Mouse (Mus musculus) MEL (cell line): ENCODE measurements around the gene Cntfr. TPM values are rescaled to one million over a fixed set of nuclear protein-coding genes. Genes with fewer than 3 reads are reported as not detected.

Experiments
- DNase-seq: peaks from one replicate; pipeline ENCODE4 v3.0.0; 2011; ENCODE audit warnings: low read depth, low spot score
- H3K27ac ChIP-seq: 2 replicates; pipeline ENCODE4 v1.5.1; 2012; ENCODE audit warnings: low read depth, mild to moderate bottlenecking, control low read depth, low read length, moderate library complexity; ENCODE audit not compliant: control insufficient read depth
- H3K27me3 ChIP-seq, 2 experiments: fragments of 150-350 bp in 1 of 2; sonication (generic) in 1 of 2; 2 replicates each; pipeline ENCODE4 v1.6.1; 2012; ENCODE audit warnings: low read length in 2 of 2, mild to moderate bottlenecking in 2 of 2, improper control_type of control experiment in 1 of 2, moderate library complexity in 1 of 2; ENCODE audit not compliant: insufficient read depth in 2 of 2, control insufficient read depth in 1 of 2
- H3K36me3 ChIP-seq, 2 experiments: 2 replicates each; pipeline ENCODE4 v1.6.1; 2012 to 2014; ENCODE audit warnings: low read length in 2 of 2, improper control_type of control experiment in 1 of 2, inconsistent platforms in 1 of 2, mild to moderate bottlenecking in 1 of 2; ENCODE audit not compliant: insufficient read depth in 2 of 2, control insufficient read depth in 1 of 2
- H3K4me1 ChIP-seq, 2 experiments: fragments of 150-350 bp in 1 of 2; sonication (generic) in 1 of 2; 2 replicates each; pipeline ENCODE4 v1.6.1; 2012; ENCODE audit warnings: low read length in 2 of 2, improper control_type of control experiment in 1 of 2, mild to moderate bottlenecking in 1 of 2; ENCODE audit not compliant: insufficient read depth in 2 of 2, control insufficient read depth in 1 of 2
- H3K4me3 ChIP-seq, 2 experiments: fragments of 150-350 bp in 1 of 2; sonication (generic) in 1 of 2; 2 replicates each; pipeline ENCODE4 v1.5.1; 2012; ENCODE audit warnings: low read depth in 2 of 2, low read length in 2 of 2, mild to moderate bottlenecking in 2 of 2, moderate library complexity in 2 of 2, control low read depth in 1 of 2, improper control_type of control experiment in 1 of 2; ENCODE audit not compliant: control insufficient read depth in 1 of 2, insufficient read depth in 1 of 2
- H3K79me2 ChIP-seq: 2 replicates; pipeline ENCODE4 v1.6.1; 2012; ENCODE audit warnings: mild to moderate bottlenecking, low read length, moderate library complexity; ENCODE audit not compliant: control insufficient read depth, poor library complexity, insufficient read depth
- H3K9ac ChIP-seq: 2 replicates; pipeline ENCODE4 v1.6.1; 2012; ENCODE audit warnings: low read depth, mild to moderate bottlenecking, control low read depth, low read length, moderate library complexity; ENCODE audit not compliant: control insufficient read depth, poor library complexity, severe bottlenecking
- H3K9me3 ChIP-seq: fragments of 150-350 bp; sonication (generic); replicated peaks from 2 replicates; pipeline ENCODE4 v1.6.1; 2012; ENCODE audit warnings: mild to moderate bottlenecking, low read length, improper control_type of control experiment, moderate library complexity; ENCODE audit not compliant: insufficient read depth
- BHLHE40 ChIP-seq: IDR thresholded peaks from 2 replicates; pipeline ENCODE4 v1.6.1; 2012; ENCODE audit warnings: low read depth, mild to moderate bottlenecking, inconsistent platforms, low read length, improper control_type of control experiment, borderline replicate concordance
- CHD1 ChIP-seq: IDR thresholded peaks from 2 replicates; pipeline ENCODE4 v1.6.1; 2012; ENCODE audit warnings: low read depth, mild to moderate bottlenecking, inconsistent platforms, low read length, improper control_type of control experiment
- E2F4 ChIP-seq: IDR thresholded peaks from 2 replicates; pipeline ENCODE4 v1.6.1; 2011; ENCODE audit warnings: low read depth, low read length, improper control_type of control experiment, borderline replicate concordance
- ETS1 ChIP-seq: IDR thresholded peaks from 2 replicates; pipeline ENCODE4 v1.6.1; 2012; ENCODE audit warnings: low read depth, mild to moderate bottlenecking, inconsistent platforms, low read length, improper control_type of control experiment, moderate library complexity
- GATA1 ChIP-seq: IDR thresholded peaks from 2 replicates; pipeline ENCODE4 v1.6.1; 2011; ENCODE audit warnings: low read depth, low read length, improper control_type of control experiment
- HCFC1 ChIP-seq: IDR thresholded peaks from 2 replicates; pipeline ENCODE4 v1.6.1; 2012; ENCODE audit warnings: low read depth, mild to moderate bottlenecking, inconsistent platforms, low read length, improper control_type of control experiment, moderate library complexity
- MAFK ChIP-seq: IDR thresholded peaks from 2 replicates; pipeline ENCODE4 v1.6.1; 2011; ENCODE audit warnings: low read depth, mild to moderate bottlenecking, low read length, improper control_type of control experiment, borderline replicate concordance
- MAX ChIP-seq: IDR thresholded peaks from 2 replicates; pipeline ENCODE4 v1.6.1; 2011; ENCODE audit warnings: low read length, improper control_type of control experiment
- MEF2A ChIP-seq: IDR thresholded peaks from 2 replicates; pipeline ENCODE4 v1.6.1; 2014; ENCODE audit warnings: low read depth, mild to moderate bottlenecking, inconsistent platforms, low read length, improper control_type of control experiment; ENCODE audit not compliant: poor library complexity, insufficient replicate concordance, severe bottlenecking; ENCODE audit errors: extremely low read depth
- MXI1 ChIP-seq: IDR thresholded peaks from 2 replicates; pipeline ENCODE4 v1.6.1; 2011; ENCODE audit warnings: mild to moderate bottlenecking, low read depth, low read length, improper control_type of control experiment
- MYB ChIP-seq: IDR thresholded peaks from 2 replicates; pipeline ENCODE4 v1.6.1; 2011; ENCODE audit warnings: mild to moderate bottlenecking, low read depth, low read length, improper control_type of control experiment
- POLR2A ChIP-seq, 2 experiments: IDR thresholded peaks; 2 replicates each; pipeline ENCODE4 v1.6.1; 2011 to 2012; ENCODE audit warnings: low read length in 2 of 2, mild to moderate bottlenecking in 2 of 2, control low read depth in 1 of 2, improper control_type of control experiment in 1 of 2, low read depth in 1 of 2, moderate library complexity in 1 of 2; ENCODE audit not compliant: control insufficient read depth in 1 of 2, insufficient read depth in 1 of 2, poor library complexity in 1 of 2
- POLR2AphosphoS2 ChIP-seq: IDR thresholded peaks from 2 replicates; pipeline ENCODE4 v1.6.1; 2011; ENCODE audit warnings: low read length, improper control_type of control experiment
- POLR2AphosphoS5 ChIP-seq: IDR thresholded peaks from 2 replicates; pipeline ENCODE4 v1.6.1; 2012; ENCODE audit warnings: low read depth, borderline replicate concordance, mild to moderate bottlenecking, inconsistent platforms, low read length, moderate library complexity, mixed read lengths
- RCOR1 ChIP-seq: IDR thresholded peaks from 2 replicates; pipeline ENCODE4 v1.6.1; 2012; ENCODE audit warnings: low read depth, mild to moderate bottlenecking, inconsistent platforms, low read length, improper control_type of control experiment
- SIN3A ChIP-seq: IDR thresholded peaks from 2 replicates; pipeline ENCODE4 v1.6.1; 2012; ENCODE audit warnings: low read length, improper control_type of control experiment, inconsistent platforms
- SMC3 ChIP-seq: IDR thresholded peaks from 2 replicates; pipeline ENCODE4 v1.6.1; 2011; ENCODE audit warnings: low read depth, low read length, improper control_type of control experiment
- TBP ChIP-seq: IDR thresholded peaks from 2 replicates; pipeline ENCODE4 v1.8.0; 2011; ENCODE audit warnings: low read depth, low read length, improper control_type of control experiment
- TCF12 ChIP-seq: IDR thresholded peaks from 2 replicates; pipeline ENCODE4 v1.6.1; 2014; ENCODE audit warnings: low read depth, mild to moderate bottlenecking, inconsistent platforms, low read length, improper control_type of control experiment, moderate library complexity
- UBTF ChIP-seq: IDR thresholded peaks from 2 replicates; pipeline ENCODE4 v1.6.1; 2012; ENCODE audit warnings: low read depth, mild to moderate bottlenecking, inconsistent platforms, low read length, improper control_type of control experiment, moderate library complexity, borderline replicate concordance; ENCODE audit not compliant: insufficient read depth
- USF1 ChIP-seq: IDR thresholded peaks from 2 replicates; pipeline ENCODE4 v1.6.1; 2014; ENCODE audit warnings: low read depth, mild to moderate bottlenecking, inconsistent platforms, low read length, improper control_type of control experiment, moderate library complexity
- USF2 ChIP-seq, 2 experiments: IDR thresholded peaks; 2 replicates each; pipeline ENCODE4 v1.6.1; 2011 to 2012; ENCODE audit warnings: improper control_type of control experiment in 2 of 2, low read length in 2 of 2, borderline replicate concordance in 1 of 2, inconsistent platforms in 1 of 2, low read depth in 1 of 2, mild to moderate bottlenecking in 1 of 2; ENCODE audit not compliant: insufficient read depth in 1 of 2
- ZKSCAN1 ChIP-seq: IDR thresholded peaks from 2 replicates; pipeline ENCODE4 v1.6.1; 2012; ENCODE audit warnings: low read depth, mild to moderate bottlenecking, inconsistent platforms, low read length, improper control_type of control experiment, moderate library complexity
- polyA plus RNA-seq, 2 experiments: library from polyadenylated mRNA; stranded (reverse) in 1 of 2; unstranded in 1 of 2; fragments of >175 nt in 1 of 2; fragments of >200 nt in 1 of 2; gene quantifications; 2 replicates each; pipeline versions ENCODE4 v1.2.1 to v1.2.4; 2012; ENCODE audit warnings: low replicate concordance in 2 of 2, low read depth in 1 of 2; ENCODE audit not compliant: insufficient read length in 2 of 2, insufficient read depth in 1 of 2, missing spikeins in 1 of 2
- total RNA-seq: library from RNA; depleted of rRNA; stranded (reverse); fragments of 300-350 nt; gene quantifications from 2 replicates; pipeline ENCODE4 v1.2.3, GENCODE M21; 2012

Cntfr gene
- total and polyA plus RNA-seq, 3 experiments, result not detected

DNA sequence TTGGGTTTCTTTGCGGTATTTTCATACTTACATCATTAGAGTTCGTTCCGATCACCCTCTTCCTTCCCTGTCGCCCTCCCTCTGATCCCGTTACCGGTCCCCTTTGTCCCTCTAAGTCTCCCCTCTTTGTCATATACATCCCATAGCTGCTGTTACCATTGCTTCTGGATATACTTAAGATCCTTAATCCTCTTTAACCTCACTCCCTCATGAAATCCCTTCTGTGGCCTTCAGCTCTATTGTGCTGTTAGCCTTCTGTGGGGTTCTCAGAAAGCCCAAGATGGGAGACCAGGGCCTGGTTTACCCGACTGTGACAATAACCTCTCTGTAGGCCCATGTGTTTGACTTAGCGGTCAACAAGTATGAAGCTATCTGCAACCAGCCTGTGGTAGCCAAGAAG, 62.3 kb downstream of the Cntfr start:
- peaks cover 0 to 1% of the 10 kb centered on the region in 2 experiments; a peak in 1 of 4 replicates for H3K4me1 ChIP-seq
- H3K9ac ChIP-seq, result no peak overlapping the region
- H3K36me3 ChIP-seq, result no peaks in the 10 kb centered on the region
- no peaks in the 10 kb centered on the region for H3K9me3 ChIP-seq
- TF ChIP-seq POLR2AphosphoS2, result no peak
- TF ChIP-seq UBTF, result no peak
- no peak for TF ChIP-seq POLR2A (IDR thresholded peaks at IDR 0.05; ENCODE audit: control insufficient read depth in 1 of 2, insufficient read depth in 1 of 2, low read depth in 1 of 2, low read length in 2 of 2, poor library complexity in 1 of 2)
- no peak for TF ChIP-seq MEF2A
- no peak for TF ChIP-seq TBP
- TF ChIP-seq MYB, result no peak
- TF ChIP-seq CHD1, result no peak
- no peak for TF ChIP-seq SMC3
- TF ChIP-seq POLR2AphosphoS5, result no peak
- TF ChIP-seq ETS1, result no peak
- TF ChIP-seq HCFC1, result no peak
- no peak for TF ChIP-seq USF1
- TF ChIP-seq GATA1, result no peak
- no peak for TF ChIP-seq USF2 (IDR thresholded peaks at IDR 0.05; ENCODE audit: borderline replicate concordance in 1 of 2, insufficient read depth in 1 of 2, low read depth in 1 of 2, low read length in 2 of 2)
- TF ChIP-seq ZKSCAN1, result no peak
- no peak for TF ChIP-seq MXI1
- TF ChIP-seq MAX, result no peak
- no peak for TF ChIP-seq MAFK
- no peak for TF ChIP-seq TCF12
- TF ChIP-seq E2F4, result no peak
- no peak overlapping the region for H3K4me3 ChIP-seq
- H3K27me3 ChIP-seq, result peaks cover 8 to 23% of the 10 kb centered on the region in 2 experiments
- no peak for DNase-seq
- no peak overlapping the region for H3K27ac ChIP-seq
- no peaks in the 10 kb centered on the region for H3K79me2 ChIP-seq

DNA sequence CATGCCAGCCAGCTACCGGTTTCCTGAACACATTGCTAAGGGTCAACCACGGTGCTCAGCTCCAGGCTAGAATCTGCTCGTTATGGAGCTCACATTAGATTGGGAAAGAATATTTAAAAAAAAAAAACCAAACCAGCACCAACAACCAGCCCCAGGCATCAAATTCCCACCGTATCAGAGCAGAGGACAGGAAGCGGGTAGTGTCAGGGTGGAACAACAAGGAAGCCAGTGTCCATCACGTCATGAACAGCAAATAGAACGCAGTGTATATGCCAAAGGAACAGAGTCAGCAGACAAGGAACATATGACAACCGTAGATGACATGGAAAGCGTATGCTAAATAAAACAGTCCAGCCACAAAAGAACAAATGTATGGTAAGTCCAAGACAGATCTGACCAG, 63.9 kb downstream of the Cntfr start:
- no peaks in the 10 kb centered on the region for H3K4me1 ChIP-seq

More for the DNA sequence above, 63.9 kb downstream of the Cntfr start:
- Histone ChIP-seq H3K27ac (no peak overlapping the region), H3K27me3 (peaks cover 14 to 28% of the 10 kb centered on the region in 2 experiments), H3K79me2 (no peaks in the 10 kb centered on the region), H3K9ac (no peak overlapping the region), H3K36me3 (no peaks in the 10 kb centered on the region), H3K4me3 (no peak overlapping the region), H3K9me3 (no peaks in the 10 kb centered on the region)
- TF ChIP-seq RCOR1, result no peak
- no peak for TF ChIP-seq TCF12
- TF ChIP-seq SMC3, result no peak
- no peak for TF ChIP-seq MAFK
- no peak for TF ChIP-seq BHLHE40
- no peak for TF ChIP-seq USF1
- TF ChIP-seq TBP, result no peak
- TF ChIP-seq SIN3A, result no peak
- TF ChIP-seq, all 39 proteins: peak for 0
- DNase-seq, result no peak
